Mouse (Mus musculus): ENCODE data around the gene Snx20.
"Not testable (repeated sequence)": the region's sequence is repeated elsewhere in the genome, so short reads cannot be mapped to it uniquely, and the experiment has no call there.

Snx20 gene

GRCm38 (mm10) chr8:88635474-88636397, at the start of gene Snx20:
Gene Snx20, minus strand, starts transcription at chr8:88636128.
- DNase-seq, result peak; percentile 24

GRCm38 (mm10) chr8:88683656-88684289, 47.8 kb upstream of the Snx20 start:
- peak; percentile 38 for DNase-seq

- no peak for DNase-seq
These were observed 45.1 kb upstream of the Snx20 start for GRCm38 (mm10) chr8:88681046-88681445.

GRCm38 (mm10) chr8:88680566-88680965, 44.6 kb upstream of the Snx20 start:
- DNase-seq, result no peak

GRCm38 (mm10) chr8:88677071-88677470, 41.1 kb upstream of the Snx20 start:
- DNase-seq, result no peak

GRCm38 (mm10) chr8:88675372-88676165, 39.6 kb upstream of the Snx20 start:
- DNase-seq, result no peak

GRCm38 (mm10) chr8:88673859-88674258, 37.9 kb upstream of the Snx20 start:
- DNase-seq, result no peak

GRCm38 (mm10) chr8:88671575-88671974, 35.6 kb upstream of the Snx20 start:
- no peak for DNase-seq

- no peak for DNase-seq
These were observed 34.9 kb upstream of the Snx20 start for GRCm38 (mm10) chr8:88670782-88671181.

GRCm38 (mm10) chr8:88668400-88669086, 32.6 kb upstream of the Snx20 start:
- DNase-seq, result no peak

GRCm38 (mm10) chr8:88666435-88666834, 30.5 kb upstream of the Snx20 start:
- DNase-seq, result peak; percentile 20

- DNase-seq, result peak; percentile 28
These were observed 29.0 kb upstream of the Snx20 start for GRCm38 (mm10) chr8:88664947-88665346.

GRCm38 (mm10) chr8:88664121-88664520, 28.2 kb upstream of the Snx20 start:
- no peak for DNase-seq

GRCm38 (mm10) chr8:88662401-88662821, 26.5 kb upstream of the Snx20 start:
- peak; percentile 18 for DNase-seq

- no peak for DNase-seq
These were observed 23.9 kb upstream of the Snx20 start for GRCm38 (mm10) chr8:88659873-88660272.

- no peak for DNase-seq
These were observed 19.4 kb upstream of the Snx20 start for GRCm38 (mm10) chr8:88655334-88655733.

- not testable (repeated sequence) for DNase-seq
These were observed 15.2 kb upstream of the Snx20 start for GRCm38 (mm10) chr8:88651122-88651521.

GRCm38 (mm10) chr8:88650016-88650708, 14.2 kb upstream of the Snx20 start:
- no peak for DNase-seq

GRCm38 (mm10) chr8:88648322-88648721, 12.4 kb upstream of the Snx20 start:
- no peak for DNase-seq

- DNase-seq, result peak; percentile 85
These were observed 11.2 kb upstream of the Snx20 start, which contains the start of gene Nod2 for GRCm38 (mm10) chr8:88646837-88647778. Gene Nod2, plus strand, starts transcription at chr8:88647315.

Measured in lung, postnatal 14 days (tissue).